Mouse (Mus musculus) hindbrain, embryonic 12.5 days (tissue): ENCODE measurements around the gene Ppp1r21. TPM values are rescaled to one million over a fixed set of nuclear protein-coding genes. Genes with fewer than 3 reads are reported as not detected.
A peak's percentile ranks its signal among the peaks of the same experiment; 100 is the strongest.

Experiments
- ATAC-seq: fragments of 200-750 bp; cut with Nextera tagmentation; 2 replicates; pipeline ENCODE4 v1.8.0; 2017; ENCODE audit warnings: moderate TSS enrichment; ENCODE audit not compliant: low FRiP score
- H3K27ac ChIP-seq: fragments of 300-500 bp; sonication (generic); 2 replicates; pipeline ENCODE4 v1.5.1; 2016; ENCODE audit warnings: mild to moderate bottlenecking
- H3K27me3 ChIP-seq: fragments of 300-500 bp; sonication (generic); 2 replicates; pipeline ENCODE4 v1.6.1; 2016; ENCODE audit warnings: mild to moderate bottlenecking
- H3K36me3 ChIP-seq: fragments of 300-500 bp; sonication (generic); 2 replicates; pipeline ENCODE4 v1.6.1; 2016; ENCODE audit warnings: mild to moderate bottlenecking
- H3K4me1 ChIP-seq: fragments of 300-500 bp; sonication (generic); 2 replicates; pipeline ENCODE4 v1.6.1; 2016
- H3K4me2 ChIP-seq: fragments of 300-500 bp; sonication (generic); replicated peaks from 2 replicates; pipeline ENCODE4 v1.6.1; 2016; ENCODE audit warnings: mild to moderate bottlenecking
- H3K4me3 ChIP-seq: fragments of 300-500 bp; sonication (generic); 2 replicates; pipeline ENCODE4 v1.5.1; 2016; ENCODE audit warnings: mild to moderate bottlenecking
- H3K9ac ChIP-seq: fragments of 300-500 bp; sonication (generic); 2 replicates; pipeline ENCODE4 v1.6.1; 2016; ENCODE audit warnings: mild to moderate bottlenecking, moderate library complexity
- H3K9me3 ChIP-seq: fragments of 300-500 bp; sonication (generic); replicated peaks from 2 replicates; pipeline ENCODE4 v1.6.1; 2016; ENCODE audit warnings: mild to moderate bottlenecking
- WGBS: fragments of 180-500 bp; shearing (Covaris S2); methylation state at CpG from one replicate; pipeline ENCODE4 v1.1.7; 2016; 5-methylcytosine and 5-hydroxymethylcytosine counted together
- polyA plus RNA-seq: library from polyadenylated mRNA; unstranded; fragments of >200 nt; fragmentation: Nextera tagmentation; extraction: Ambion mirVana; gene quantifications from 2 replicates; pipeline ENCODE4 v1.2.1, GENCODE M21; 2016

Ppp1r21 gene
- polyA plus RNA-seq, 1 experiment from 2014 or later, result 25.9 TPM

DNA sequence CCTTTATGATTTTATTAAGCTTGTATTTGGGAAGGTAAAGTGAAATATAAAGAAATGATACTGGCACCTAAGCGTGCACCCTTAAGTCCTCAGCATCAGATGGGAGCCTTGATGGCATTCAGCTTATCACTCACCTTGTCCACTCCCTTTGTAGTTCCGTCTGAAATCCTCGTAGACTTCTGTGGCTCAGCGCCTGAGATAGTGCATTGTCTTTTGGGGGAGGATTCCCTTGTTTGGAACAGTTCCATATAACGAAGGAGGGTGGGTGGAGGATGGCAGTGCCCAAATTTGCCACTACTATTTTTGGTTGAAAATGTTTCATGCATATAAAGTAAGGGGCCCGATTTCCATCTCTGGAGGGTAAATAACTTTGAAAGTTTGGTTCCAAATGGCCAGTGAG is 1.3 kb downstream of the Ppp1r21 start:
- no peak overlapping the region for H3K9ac ChIP-seq
- H3K4me2 ChIP-seq, result peak overlapping the region; percentile 71
- H3K4me1 ChIP-seq, result peaks cover 12% of the 10 kb centered on the region
- H3K27ac ChIP-seq, result no peak overlapping the region
- ATAC-seq, result no peak
- no peaks in the 10 kb centered on the region for H3K27me3 ChIP-seq
- WGBS, result 65% methylated on average over 6 of the region's 6 CpGs
- peak overlapping the region; percentile 67 for H3K4me3 ChIP-seq
- no peaks in the 10 kb centered on the region for H3K36me3 ChIP-seq
- H3K9me3 ChIP-seq, result no peaks in the 10 kb centered on the region

- Histone ChIP-seq H3K4me3 (no peak overlapping the region), H3K4me2 (no peak overlapping the region), H3K36me3 (no peaks in the 10 kb centered on the region), H3K27ac (no peak overlapping the region), H3K4me1 (0 out of 2 replicates have a peak, but pooled peaks cover 3% of the 10 kb centered on the region), H3K27me3 (no peaks in the 10 kb centered on the region), H3K9me3 (no peaks in the 10 kb centered on the region), H3K9ac (no peak overlapping the region)
- no peak for ATAC-seq
- WGBS, result 92% methylated on average over 8 of the region's 8 CpGs
These were observed 8.0 kb downstream of the Ppp1r21 start for GRCm38 (mm10) chr17:88537842-88538430.

GRCm38 (mm10) chr17:88542771-88543416 is 13.0 kb downstream of the Ppp1r21 start:
- Histone ChIP-seq H3K27ac (peak overlapping the region; percentile 12; the same call in 1 of the 2 replicates), H3K4me2 (no peak overlapping the region), H3K9ac (0 out of 2 replicates have a peak overlapping the region, but pooled peaks have one; percentile 1), H3K27me3 (no peaks in the 10 kb centered on the region), H3K4me3 (no peak overlapping the region), H3K4me1 (0 out of 2 replicates have a peak, but pooled peaks cover 6% of the 10 kb centered on the region), H3K9me3 (no peaks in the 10 kb centered on the region), H3K36me3 (peaks cover 18% of the 10 kb centered on the region)
- WGBS, result 29% methylated on average over 15 of the region's 15 CpGs
- no peak; the same call in 1 of the 2 replicates for ATAC-seq

DNA sequence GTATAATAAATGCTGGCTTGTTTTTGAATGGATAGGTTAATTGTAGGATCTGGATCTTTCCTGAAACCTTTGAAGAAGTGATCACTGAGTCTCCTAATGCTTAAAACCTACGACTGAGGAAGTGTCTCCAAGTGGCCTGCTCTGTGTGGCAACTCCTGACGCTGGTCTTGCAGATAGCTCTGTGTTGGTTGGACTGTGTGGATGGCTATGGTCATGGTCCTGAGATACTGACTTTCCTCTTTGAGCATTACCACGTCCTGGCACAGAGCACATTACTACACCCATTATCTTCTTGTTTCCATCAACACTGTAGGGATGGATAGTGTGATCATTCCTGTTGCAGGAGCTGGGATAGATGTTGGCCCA is 13.5 kb downstream of the Ppp1r21 start:
- ATAC-seq, result no peak

GRCm38 (mm10) chr17:88545217-88545784 is 15.4 kb downstream of the Ppp1r21 start:
- no peaks in the 10 kb centered on the region for H3K27me3 ChIP-seq
- no peak overlapping the region for H3K4me3 ChIP-seq
- no peak overlapping the region for H3K4me2 ChIP-seq
- WGBS, result 93% methylated on average over 15 of the region's 15 CpGs
- no peak overlapping the region for H3K9ac ChIP-seq
- H3K4me1 ChIP-seq, result 0 out of 2 replicates have a peak, but pooled peaks cover 6% of the 10 kb centered on the region
- H3K36me3 ChIP-seq, result peaks cover 28% of the 10 kb centered on the region
- H3K9me3 ChIP-seq, result no peaks in the 10 kb centered on the region
- ATAC-seq, result no peak
- H3K27ac ChIP-seq, result no peak overlapping the region

More for the DNA sequence above, 13.5 kb downstream of the Ppp1r21 start:
- H3K36me3 ChIP-seq, result peaks cover 18% of the 10 kb centered on the region
- H3K9ac ChIP-seq, result no peak overlapping the region
- H3K9me3 ChIP-seq, result no peaks in the 10 kb centered on the region
- H3K4me1 ChIP-seq, result 0 out of 2 replicates have a peak, but pooled peaks cover 6% of the 10 kb centered on the region
- H3K27me3 ChIP-seq, result no peaks in the 10 kb centered on the region
- H3K4me2 ChIP-seq, result no peak overlapping the region
- WGBS, result 71% methylated on average over 3 of the region's 3 CpGs
- H3K27ac ChIP-seq, result peak overlapping the region; percentile 12; the same call in 1 of the 2 replicates
- H3K4me3 ChIP-seq, result no peak overlapping the region

DNA sequence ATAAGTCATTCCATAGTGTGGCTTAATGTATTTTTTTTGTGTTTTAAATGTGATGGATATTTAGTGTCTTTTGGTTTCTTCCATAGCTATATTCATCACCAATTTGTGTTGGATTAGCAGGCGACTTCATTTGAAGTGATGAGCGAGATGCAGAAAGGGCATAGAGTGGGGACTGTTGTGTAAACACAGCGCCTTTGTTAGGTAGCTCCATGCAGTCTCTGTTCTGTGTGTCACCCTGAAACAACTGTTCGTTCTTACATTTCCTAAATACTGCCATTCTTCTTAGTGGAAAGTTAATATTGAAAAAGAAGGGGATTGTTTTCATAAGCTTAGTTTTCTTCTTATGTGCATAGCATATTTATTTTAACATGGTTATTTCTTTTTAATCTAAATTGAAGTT is 16.8 kb downstream of the Ppp1r21 start:
- peaks cover 28% of the 10 kb centered on the region for H3K36me3 ChIP-seq
- 80% methylated on average over 4 of the region's 4 CpGs for WGBS
- H3K27ac ChIP-seq, result no peak overlapping the region
- H3K4me2 ChIP-seq, result no peak overlapping the region
- no peak overlapping the region for H3K9ac ChIP-seq
- no peak overlapping the region for H3K4me3 ChIP-seq
- no peak for ATAC-seq
- no peaks in the 10 kb centered on the region for H3K27me3 ChIP-seq
- H3K4me1 ChIP-seq, result 0 out of 2 replicates have a peak, but pooled peaks cover 6% of the 10 kb centered on the region
- no peaks in the 10 kb centered on the region for H3K9me3 ChIP-seq

DNA sequence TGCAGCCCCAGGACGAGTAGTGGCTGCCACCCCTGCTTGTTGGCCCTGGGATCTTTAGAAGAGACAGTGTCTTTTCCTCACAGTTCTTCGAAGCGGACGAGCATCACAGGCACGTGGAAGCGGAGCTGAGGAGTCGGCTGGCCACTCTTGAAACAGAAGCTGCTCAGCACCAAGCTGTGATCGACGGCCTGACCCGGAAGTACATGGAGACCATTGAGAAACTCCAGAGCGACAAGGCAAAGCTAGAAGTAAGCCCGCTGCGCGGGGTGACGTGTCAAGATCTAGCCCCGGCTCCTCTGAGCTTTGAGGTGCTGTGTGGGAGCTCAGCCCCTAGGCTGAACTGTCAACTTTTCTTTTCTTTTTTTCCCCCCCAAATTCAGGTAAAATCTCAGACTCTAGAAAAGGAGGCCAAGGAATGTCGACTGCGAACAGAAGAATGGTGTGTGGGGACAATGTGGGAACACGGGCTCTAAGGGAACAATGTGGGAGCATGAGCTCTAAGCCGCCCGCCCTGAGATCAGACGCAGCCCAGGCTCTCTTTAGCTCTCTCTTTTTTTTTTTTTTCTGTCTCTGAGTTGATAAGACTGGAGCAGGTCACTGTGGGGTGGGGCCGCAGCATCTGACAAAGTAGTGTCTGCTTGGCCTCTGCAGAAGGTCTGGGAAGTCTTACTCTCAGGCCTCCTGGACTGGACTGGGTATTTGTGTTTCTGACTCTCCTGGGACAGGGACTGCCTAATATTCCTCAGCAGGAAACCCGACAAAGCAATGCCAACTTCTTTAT is 19.7 kb downstream of the Ppp1r21 start:
- H3K27me3 ChIP-seq, result no peaks in the 10 kb centered on the region
- no peaks in the 10 kb centered on the region for H3K9me3 ChIP-seq
- no peak for ATAC-seq
- H3K36me3 ChIP-seq, result peaks cover 30% of the 10 kb centered on the region
- WGBS, result 86% methylated on average over 24 of the region's 24 CpGs
- H3K4me3 ChIP-seq, result no peak overlapping the region
- no peak overlapping the region for H3K27ac ChIP-seq
- peaks cover 10% of the 10 kb centered on the region; the same call in 1 of the 2 replicates for H3K4me1 ChIP-seq
- no peak overlapping the region for H3K4me2 ChIP-seq
- no peak overlapping the region for H3K9ac ChIP-seq

DNA sequence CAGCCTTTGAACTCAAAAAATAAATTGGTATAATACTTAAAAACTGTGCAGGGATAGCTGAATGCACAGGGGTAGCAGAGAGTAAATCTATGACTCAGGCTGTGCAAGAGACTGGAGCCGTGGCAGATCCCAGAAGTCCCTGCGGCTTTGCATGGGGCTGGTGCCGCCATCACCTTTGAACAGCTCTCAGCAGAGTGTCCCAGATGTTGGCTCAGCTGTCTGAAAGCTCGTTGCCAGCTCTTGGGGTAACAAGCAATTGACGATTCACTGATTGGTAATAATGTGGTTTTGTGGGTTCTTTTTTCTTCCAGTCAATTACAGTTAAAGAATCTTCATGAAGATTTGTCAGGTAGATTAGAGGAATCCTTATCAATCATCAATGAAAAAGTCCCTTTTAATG is 20.4 kb downstream of the Ppp1r21 start:
- 66% methylated on average over 5 of the region's 5 CpGs for WGBS

DNA sequence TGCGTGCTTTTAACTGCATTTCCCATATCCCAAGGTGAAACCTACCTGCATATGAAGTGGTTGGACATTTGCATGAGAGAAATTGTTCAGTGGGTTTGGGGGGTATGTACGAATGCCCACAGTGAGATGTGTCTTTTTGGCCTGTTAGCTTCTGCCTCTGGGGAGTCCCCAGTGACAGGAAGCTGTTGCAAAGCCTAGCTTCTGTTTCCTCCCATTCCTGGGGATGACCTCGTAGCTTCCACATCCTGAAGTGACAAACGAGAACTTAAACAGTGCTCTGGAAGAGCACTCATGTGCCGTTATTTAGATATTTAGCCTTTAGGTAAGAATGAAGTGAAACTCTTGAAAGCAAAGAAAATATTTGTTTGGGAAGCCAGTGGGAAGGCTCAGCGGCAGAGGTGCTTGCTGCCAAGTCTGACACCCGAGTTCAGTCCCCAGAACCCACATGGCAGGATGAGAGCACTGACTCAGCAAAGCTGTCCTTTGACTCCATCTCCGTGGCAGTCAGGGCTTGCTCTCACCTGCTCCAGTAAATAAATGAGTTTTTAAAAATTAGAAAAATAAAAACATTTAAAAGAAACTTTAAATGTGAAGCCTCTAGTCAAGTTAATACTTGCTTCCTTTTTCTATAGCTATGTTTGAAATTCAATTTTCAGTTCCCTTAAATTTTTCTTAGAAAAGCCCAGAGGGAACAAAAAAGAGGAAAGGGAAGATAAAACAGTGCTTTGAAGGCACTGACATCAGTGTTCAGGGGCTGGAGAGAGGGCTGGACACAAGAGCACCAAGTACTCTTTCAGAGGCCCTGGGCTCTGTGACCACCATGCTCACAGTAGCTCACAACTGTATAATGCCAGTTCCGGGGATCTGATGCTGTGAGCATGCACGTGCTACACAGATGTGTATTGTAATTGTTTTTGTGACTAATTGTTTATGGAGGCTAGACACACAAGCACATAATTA is 21.3 kb downstream of the Ppp1r21 start:
- H3K36me3 ChIP-seq, result peaks cover 31% of the 10 kb centered on the region
- peaks cover 10% of the 10 kb centered on the region; the same call in 1 of the 2 replicates for H3K4me1 ChIP-seq
- no peaks in the 10 kb centered on the region for H3K27me3 ChIP-seq
- H3K4me2 ChIP-seq, result no peak overlapping the region
- H3K4me3 ChIP-seq, result no peak overlapping the region
- ATAC-seq, result no peak
- H3K9ac ChIP-seq, result no peak overlapping the region
- H3K9me3 ChIP-seq, result no peaks in the 10 kb centered on the region
- H3K27ac ChIP-seq, result no peak overlapping the region
- 69% methylated on average over 10 of the region's 10 CpGs for WGBS

More for the DNA sequence above, 20.4 kb downstream of the Ppp1r21 start:
- peaks cover 30% of the 10 kb centered on the region for H3K36me3 ChIP-seq
- H3K9me3 ChIP-seq, result no peaks in the 10 kb centered on the region
- H3K4me2 ChIP-seq, result no peak overlapping the region
- no peak overlapping the region for H3K9ac ChIP-seq
- no peak for ATAC-seq
- H3K4me1 ChIP-seq, result peaks cover 10% of the 10 kb centered on the region; the same call in 1 of the 2 replicates
- H3K27me3 ChIP-seq, result no peaks in the 10 kb centered on the region
- no peak overlapping the region for H3K4me3 ChIP-seq
- H3K27ac ChIP-seq, result no peak overlapping the region

DNA sequence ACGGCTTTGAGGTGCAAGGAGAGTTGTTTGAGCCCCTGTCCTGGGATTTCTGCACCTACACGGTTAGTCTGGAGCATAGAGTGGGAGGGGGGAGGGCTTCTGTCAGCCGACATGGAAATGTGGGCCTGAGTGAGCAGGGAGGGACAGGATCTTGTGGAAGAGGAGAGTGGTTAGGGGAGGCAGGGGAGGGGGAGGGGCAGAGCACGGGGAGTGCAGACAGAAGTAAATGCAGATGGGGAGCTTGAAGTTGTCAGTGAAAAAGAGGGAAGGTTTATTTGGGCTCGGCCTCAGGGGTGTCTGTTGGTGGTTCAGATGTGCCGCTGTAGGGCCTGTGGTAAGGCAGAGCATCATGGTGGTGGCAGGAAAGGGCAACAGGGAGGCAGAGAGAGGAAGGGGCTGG is 22.6 kb downstream of the Ppp1r21 start:
- peaks cover 10% of the 10 kb centered on the region; the same call in 1 of the 2 replicates for H3K4me1 ChIP-seq
- no peak overlapping the region for H3K4me3 ChIP-seq
- no peaks in the 10 kb centered on the region for H3K9me3 ChIP-seq
- H3K36me3 ChIP-seq, result peaks cover 37% of the 10 kb centered on the region
- H3K4me2 ChIP-seq, result no peak overlapping the region
- no peaks in the 10 kb centered on the region for H3K27me3 ChIP-seq
- 18% methylated on average over 6 of the region's 6 CpGs for WGBS
- H3K27ac ChIP-seq, result no peak overlapping the region
- no peak for ATAC-seq
- H3K9ac ChIP-seq, result 0 out of 2 replicates have a peak overlapping the region, but pooled peaks have one; percentile 0

GRCm38 (mm10) chr17:88553001-88553449 is 23.1 kb downstream of the Ppp1r21 start:
- Histone ChIP-seq H3K4me2 (no peak overlapping the region), H3K4me3 (no peak overlapping the region), H3K36me3 (peaks cover 34% of the 10 kb centered on the region), H3K9ac (0 out of 2 replicates have a peak overlapping the region, but pooled peaks have one; percentile 0), H3K27me3 (no peaks in the 10 kb centered on the region), H3K9me3 (no peaks in the 10 kb centered on the region), H3K27ac (no peak overlapping the region), H3K4me1 (peaks cover 10% of the 10 kb centered on the region; the same call in 1 of the 2 replicates)
- 57% methylated on average over 8 of the region's 8 CpGs for WGBS
- no peak for ATAC-seq
